Mouse (Mus musculus): Measurements from ENCODE around the gene 1700018B08Rik. TPM values are rescaled to one million over a fixed set of nuclear protein-coding genes. Genes with fewer than 3 reads are reported as not detected.
A peak's percentile ranks its signal among the peaks of the same experiment; 100 is the strongest.

Gene 1700018B08Rik
- not detected for total RNA-seq (2021)
- long read RNA-seq, partial matches to known transcripts: 0 of 5 reads
- long read RNA-seq, other reads (novel, unspliced or antisense): 5 of 5 reads

DNA sequence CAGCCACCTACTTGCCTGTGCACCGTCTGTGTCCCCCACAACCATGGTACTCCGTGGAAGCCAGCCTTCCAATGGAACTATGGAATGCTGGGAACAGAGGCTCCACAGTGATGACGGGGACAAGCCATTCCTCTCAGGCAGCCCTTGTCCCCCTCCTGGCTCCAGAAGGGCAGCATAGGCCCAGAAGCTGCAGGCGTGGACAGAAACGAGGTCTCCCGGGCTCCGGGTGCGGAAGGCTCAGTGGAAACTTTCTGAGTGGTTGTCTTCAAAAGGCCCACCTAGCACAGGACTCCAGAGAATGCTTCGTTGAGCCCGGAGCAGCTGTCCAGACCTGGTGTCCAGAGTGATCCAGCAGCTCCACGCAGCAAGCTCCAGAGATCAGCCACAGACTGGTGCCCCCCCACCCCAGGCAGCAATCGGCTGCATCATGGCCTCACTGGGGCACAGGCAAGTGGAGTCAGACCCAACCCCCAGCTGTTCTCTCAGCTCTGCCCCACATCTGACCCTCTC lies at the start of gene 1700018B08Rik:
Gene 1700018B08Rik (minus strand): TSS at position 45 of the 510 bp plus-strand sequence.
- DNase-seq (ENCODE audit: low spot score in 2 of 2): no peak

DNA sequence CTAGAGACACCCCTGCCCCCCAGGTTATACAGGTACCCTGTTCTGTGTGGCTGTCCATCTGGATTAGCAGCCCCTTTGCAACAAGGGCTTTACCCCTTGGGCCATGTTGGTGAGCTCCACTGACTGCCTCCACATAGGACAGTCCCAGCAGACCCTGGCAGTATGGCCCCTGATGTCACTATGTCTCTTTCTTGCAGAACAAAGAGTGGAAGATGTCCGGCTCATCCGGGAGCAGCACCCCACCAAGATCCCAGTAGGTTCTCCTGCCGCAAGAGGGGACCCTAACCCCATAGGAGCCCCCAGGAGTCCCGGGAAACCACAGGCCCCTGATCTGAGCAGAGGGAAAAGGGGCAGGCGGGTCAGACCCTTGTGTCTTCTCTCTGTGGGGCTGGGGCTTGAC lies 49.2 kb upstream of the 1700018B08Rik start:
- no peak for DNase-seq (ENCODE audit: low spot score in 2 of 2)

DNA sequence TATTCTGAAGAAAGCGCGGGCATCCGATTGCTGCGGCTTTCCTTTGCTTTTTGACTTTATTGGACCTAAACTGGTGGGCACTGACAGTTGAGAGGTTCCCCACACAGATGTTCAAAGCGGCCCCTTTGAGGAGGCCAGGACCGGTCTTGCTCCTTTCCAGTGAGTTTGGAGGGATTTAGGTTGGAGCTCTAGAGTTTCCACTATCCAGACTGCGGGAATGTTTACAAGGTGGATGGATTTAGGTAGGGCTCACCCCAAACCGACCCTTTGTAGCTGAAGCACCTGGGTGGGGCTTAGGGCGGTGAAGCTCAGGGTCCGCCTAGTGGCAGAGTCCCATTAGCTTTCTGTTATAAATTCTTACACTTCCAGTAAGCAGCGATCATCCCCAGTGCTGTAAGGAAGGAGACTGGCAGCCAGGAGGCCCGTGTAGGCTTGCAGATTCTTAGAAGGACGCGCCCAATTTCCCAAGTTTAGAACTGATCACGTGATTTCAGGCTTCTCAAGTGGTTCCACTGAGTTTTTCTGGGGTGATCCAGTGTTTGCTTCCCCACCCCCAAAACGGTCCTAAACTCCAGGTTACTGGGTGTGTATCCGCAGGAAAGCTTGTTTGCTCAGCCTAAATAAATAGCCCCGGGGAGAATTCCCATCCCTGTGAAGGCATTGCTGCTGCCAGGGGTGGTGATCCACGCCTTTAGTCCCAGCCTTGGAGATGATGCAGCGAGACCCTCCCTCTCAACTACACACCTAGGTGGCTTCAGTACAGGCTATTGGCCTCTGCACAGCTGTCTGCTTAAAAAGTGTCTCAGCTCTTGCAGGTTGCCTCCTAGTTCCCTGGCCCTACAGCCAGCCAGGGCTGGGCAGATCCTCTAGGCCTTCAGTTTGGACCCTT lies 47.3 kb upstream of the 1700018B08Rik start:
- DNase-seq (ENCODE audit: low spot score in 2 of 2): peak in 1 of 2 experiments; percentile 44

DNA sequence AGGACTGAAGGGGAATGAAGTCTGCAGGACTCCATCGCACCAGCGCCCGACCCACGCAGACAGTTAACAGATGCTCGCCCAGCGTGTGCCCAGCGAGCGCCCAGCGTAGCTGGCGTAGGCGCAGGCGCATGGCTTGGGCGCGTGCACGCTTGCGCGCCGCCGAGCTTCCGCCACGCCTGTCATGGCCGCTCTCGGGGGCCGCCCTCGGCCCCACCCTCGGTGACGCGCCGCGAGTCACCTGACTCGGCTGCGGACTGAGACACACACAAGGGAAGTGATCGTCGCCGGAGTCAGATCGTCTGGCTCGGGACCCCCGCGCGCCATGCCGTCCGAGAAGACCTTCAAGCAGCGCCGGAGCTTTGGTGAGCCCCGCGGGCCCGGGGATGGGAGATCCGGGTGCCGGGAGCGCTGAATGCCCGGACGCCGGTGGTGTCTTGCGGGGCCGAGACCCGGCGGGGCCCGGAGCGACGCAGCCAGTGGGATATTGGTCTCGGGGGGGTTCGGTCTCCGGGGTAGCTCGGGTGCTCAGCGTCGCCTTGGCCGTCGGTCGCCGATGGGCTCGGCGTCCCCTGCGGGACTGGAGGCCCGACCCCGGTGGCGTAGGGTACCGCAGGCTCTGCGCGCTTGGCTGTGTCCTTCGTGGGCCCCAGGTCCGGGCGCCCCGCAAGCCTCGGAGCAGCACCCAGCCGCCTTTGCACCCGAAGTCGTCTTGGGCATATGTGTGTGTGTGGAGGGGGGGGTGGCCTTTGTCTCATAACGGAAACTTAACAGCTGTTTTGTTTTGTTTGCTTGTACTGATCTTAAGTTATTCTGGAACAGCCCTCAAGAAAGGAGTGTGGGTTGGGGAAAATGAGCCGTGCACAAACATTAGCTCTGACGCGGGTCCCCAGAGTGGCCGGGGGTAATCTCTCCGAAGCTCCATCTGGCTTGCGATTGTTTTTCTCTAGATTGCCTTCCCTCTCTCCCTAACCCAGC lies 46.4 kb upstream of the 1700018B08Rik start, which contains the start of gene Map1lc3b:
Gene Map1lc3b (plus strand): TSS at position 159 of the 975 bp plus-strand sequence.
- peak; percentile 97 to 98 for DNase-seq (ENCODE audit: low spot score in 2 of 2)

DNA sequence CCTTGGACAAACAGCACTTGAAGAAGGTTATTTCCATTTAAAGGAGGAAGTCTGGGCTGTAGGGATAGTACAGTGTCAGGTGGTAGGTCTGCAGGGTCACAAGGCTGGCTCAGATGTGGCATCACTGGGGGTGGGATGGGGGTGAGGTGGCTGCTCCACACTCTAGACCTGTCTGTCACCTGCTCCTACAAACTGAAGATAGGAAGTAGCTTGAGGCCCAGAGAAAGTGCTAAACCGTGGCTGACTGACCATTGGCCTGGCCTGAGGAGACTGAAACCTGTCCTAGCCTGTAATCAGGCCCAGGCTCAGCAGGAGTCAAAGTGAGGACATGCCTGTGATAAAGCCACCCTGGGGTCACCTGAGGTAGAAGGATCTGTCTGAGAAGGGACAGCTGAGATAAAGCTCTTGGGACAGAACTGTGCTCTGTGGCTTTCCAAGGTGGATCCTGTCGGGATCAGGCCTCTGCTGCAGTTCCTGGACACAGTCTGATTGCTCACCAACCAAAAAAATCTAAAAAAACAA lies 45.1 kb upstream of the 1700018B08Rik start:
- no peak for DNase-seq (ENCODE audit: low spot score in 2 of 2)

DNA sequence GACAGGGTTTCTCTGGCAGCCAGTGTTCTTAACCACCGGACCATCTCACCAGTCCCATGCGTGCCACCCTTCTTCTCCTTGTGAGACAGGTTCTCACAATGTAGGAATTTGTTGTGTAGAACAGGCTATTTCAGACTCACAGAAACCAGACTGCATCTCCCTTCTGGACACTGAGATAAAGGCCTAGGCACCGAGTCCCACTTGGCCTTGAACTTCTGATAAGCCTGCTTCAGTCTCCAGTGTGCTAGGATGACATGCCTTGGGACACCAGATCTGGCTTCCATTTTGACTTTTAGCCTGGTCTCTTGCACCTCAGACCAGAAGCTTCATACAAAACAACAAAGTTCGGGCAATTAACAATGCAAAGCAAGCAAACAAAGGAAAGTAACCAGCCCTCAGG lies 44.6 kb upstream of the 1700018B08Rik start:
- no peak for DNase-seq (ENCODE audit: low spot score in 2 of 2)

DNA sequence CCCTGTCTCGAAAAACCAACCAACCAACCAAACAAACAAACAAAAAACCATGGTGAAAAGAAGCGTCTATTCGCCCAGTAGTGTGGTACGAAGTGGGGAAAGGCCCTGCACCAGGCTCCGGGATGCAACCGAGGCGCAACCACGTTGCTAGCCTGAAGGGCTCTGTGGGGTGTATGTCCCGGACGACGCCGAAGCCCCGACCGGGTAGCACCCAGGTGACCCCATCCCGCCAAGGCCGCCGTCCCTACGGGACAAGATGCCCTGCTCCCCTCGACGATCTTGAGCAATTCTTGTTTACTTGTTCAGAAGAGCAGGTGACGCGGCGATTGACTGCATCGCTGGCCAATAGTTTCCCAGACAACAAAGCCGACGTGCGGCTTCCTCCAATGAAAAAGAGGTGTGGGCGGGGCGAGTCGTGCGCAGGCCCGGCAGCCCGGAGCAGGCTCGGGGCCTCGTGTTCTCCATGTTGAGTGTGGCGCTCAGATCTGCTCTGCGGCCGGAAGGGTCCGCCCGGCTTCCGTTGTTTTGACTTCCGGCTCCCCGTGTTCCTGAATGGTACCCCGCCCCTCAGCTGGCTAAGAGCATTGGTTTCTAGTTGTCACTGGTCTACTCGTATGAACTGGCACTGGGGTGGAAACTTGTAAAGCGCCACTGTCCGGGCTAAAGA lies 41.2 kb upstream of the 1700018B08Rik start:
- peak; percentile 99 to 100 for DNase-seq (ENCODE audit: low spot score in 2 of 2)

DNA sequence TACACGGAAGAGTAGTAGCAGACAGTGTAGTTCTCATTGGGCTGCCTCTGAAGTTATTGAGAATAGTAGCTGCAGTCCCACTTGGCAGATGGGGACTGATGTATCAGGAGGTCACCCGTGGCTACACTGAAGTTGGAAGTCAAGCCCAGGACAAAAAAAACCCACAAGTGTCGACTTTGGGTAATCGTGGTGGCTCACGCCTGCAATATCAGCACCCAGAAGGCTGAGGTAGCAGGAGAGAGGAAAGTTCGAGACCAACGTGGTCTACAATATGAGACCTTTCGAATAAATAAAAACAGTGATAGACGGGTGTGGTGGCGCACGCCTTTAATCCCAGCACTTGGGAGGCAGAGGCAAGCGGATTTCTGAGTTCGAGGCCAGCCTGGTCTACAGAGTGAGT lies 40.6 kb upstream of the 1700018B08Rik start:
- DNase-seq (ENCODE audit: low spot score in 2 of 2): no peak

DNA sequence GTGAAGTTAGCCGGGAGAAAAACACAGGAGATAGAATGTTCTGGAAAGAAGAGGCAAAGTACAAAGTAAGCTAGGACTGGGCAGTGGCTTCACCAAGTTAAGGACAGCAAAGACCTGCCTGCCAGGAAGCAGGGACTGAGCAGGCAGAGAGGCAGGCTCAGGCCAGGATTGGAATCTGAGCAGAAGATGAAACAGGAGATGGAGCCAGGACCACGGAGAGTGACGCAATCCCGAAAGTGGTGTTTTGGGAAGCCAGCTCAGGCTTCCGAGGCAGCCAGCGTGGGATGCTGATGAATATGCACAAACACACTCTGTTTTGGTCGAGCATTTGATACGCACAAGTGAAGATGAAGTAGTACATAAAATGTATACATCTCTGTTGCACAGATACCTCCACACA lies 39.5 kb upstream of the 1700018B08Rik start:
- DNase-seq (ENCODE audit: low spot score in 2 of 2): no peak

DNA sequence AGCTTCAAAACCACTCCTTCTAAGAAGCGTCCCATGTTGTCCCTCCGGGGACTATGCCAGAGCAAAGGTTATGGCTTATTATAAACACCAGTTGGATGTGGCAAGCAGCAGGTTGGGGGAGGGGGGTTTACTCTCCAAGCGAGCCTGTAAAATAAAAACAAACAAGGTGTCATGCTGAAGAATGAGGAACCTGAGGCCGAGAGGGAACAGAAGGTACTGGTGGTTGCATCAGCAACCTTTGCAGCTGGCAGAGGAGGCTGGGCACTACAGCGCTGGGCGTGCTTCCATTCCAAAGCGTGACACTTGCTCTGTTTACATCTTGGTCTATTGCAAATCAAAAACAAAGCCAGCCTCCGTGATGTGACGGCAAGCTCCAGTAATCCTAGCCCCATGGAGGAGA lies 36.3 kb upstream of the 1700018B08Rik start:
- no peak for DNase-seq (ENCODE audit: low spot score in 2 of 2)

DNA sequence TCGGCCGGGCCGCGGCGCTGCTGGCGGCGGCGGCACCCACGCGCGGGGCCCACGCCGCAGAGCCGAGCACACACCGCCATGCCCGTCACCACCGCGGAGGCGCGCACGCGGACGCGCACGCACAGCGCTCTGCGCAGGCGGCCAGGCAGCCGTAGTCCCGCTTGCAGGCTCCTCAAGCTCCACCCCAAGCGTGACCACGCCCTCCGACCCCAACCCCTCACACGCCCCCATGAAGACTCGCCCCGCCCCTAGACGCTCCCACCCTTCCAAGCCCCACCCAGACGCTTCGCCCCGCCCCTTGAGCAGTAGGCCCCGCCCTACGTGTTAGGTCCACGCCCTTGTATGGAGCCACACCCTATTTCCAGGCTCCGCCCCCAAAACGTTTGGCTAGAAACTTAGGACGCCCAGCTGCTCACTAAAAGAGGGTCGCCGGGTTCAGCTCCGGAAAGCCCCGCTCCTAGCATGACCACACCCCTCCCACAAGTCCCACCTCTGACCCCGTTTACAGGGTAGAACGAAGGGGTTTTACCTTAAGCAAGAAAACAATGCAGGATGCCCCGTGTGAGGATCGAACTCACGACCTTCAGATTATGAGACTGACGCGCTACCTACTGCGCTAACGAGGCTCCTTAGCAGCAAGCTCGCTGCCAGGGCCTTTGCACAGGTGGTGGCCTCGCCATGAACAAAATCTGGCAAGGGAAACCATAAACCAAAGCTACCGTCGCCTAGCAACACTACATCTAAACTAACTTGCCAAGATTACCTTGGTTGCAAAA lies 34.7 kb upstream of the 1700018B08Rik start, which contains the start of gene Fbxo31:
Gene Fbxo31 (minus strand): TSS at position 131 of the 776 bp plus-strand sequence.
- DNase-seq (ENCODE audit: low spot score in 2 of 2): peak; percentile 91 to 94

DNA sequence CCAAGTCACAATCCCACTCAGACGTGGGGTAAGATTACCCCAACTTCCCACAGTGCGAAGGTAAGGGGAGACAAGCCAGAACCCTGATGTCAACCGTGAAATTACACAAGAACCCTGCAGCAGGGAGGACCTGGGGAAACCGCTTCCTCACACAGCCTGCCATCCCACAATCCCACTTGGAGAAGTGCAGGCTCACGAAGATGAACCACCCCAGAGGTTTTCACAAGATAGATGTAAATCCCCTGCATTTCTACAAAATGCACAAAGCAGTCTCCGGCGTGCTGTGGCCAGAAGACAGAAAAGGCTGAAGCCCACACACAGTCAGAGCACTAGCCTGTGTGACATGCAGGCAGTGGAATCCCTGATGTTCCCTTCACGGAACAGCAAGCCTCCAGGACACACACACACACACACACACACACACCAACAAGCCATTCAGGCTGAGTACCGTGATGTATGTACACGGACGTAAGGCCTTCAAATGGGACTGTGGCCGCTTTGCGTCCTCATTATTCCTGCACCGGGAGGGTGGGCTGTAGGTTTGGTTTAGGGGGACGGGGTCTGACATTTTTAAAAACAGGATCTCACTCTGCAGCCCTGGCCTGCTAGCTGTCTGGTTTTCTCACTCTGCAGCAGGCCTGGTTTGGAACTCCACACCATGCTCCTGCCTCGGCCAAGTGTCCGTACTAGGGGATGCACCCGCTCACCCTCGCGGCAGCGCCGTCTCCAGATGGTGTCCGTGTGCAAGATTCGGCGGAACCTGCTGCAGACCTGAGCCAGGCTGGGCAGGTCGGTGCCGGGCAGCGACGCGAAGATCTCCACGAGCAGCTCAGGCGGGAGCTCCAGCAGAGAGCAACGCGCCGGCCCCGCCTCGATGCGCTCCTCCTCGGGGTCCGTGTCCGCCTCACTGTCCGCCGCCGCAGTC lies 33.9 kb upstream of the 1700018B08Rik start:
- no peak for DNase-seq (ENCODE audit: low spot score in 2 of 2)

DNA sequence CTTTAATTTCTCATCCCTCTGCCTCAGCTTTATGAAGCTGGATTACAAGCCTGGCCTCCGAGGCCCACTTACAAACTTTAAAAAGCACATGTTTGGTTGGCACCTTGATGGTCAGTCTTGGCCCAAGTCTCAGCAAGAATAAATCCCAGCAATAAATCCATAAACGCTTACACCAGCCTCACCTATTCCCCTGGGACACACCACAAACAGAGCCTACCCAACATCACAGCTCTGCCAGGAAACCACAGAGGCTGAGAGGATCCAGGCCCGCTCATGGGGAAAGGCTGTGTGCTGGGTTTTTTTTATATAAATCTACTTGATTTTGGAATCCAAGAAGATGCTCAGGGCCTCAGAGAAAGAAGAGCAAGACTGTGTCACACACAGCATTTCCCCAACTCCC lies 31.5 kb upstream of the 1700018B08Rik start:
- no peak for DNase-seq (ENCODE audit: low spot score in 2 of 2)

DNA sequence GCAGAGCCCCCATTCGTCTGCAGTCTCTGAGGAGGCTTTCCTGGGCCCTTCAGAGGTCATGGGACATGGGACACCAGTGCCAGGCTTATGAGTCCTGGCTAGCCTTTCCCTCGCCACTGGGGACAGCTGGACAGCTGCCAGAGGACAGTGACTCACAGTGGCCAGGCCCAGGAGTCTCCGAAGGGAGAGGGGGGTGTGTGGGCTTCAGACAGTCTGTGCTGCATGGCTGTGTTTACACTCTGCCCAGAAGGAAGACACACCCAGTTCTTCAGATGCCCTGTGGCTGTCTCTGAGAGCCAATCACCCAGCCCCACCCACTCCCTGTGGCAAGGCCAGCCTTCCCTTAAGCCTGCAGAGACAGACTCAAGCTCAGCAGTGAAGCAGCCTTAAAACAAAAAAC lies 29.2 kb upstream of the 1700018B08Rik start:
- DNase-seq (ENCODE audit: low spot score in 2 of 2): no peak

DNA sequence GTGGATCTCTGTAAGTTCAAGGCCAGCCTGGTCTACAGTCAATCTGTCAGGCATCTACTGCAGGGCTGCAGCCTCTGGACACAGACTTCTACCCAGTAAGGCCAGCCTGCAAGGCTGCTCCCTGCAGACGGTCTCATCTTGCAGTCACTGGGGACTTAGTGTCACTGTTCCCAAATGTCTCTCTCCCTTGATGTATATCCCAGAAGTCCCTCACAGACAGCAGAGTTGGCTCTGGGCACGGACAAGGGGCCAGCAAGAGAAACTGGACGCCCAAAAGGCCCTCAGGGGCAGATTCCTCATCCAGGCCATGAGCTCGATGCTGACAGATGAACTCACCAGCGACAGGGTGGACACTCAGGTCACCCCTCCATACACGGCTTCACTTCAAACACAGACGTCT lies 28.0 kb upstream of the 1700018B08Rik start:
- no peak for DNase-seq (ENCODE audit: low spot score in 2 of 2)

DNA sequence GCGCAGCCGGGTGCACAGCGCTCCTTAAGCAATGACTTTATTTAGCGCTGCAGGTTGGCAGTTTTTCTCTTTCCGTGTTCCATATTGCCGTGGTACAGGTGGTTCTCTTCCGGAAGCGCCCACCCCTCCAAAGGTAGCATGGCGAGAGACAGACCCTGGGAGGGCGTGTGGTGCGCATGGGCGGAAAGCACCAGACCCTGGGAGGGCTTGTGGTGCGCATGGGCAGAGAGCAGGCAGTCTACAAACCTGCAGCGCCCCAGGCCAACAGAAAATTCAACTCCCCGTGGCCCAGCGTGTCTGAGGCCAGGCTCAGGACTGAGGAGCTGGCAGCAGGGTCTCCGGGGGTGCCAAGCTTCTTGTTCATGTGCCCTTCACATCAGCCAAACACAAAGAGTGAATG lies 26.7 kb upstream of the 1700018B08Rik start:
- no peak for DNase-seq (ENCODE audit: low spot score in 2 of 2)

DNA sequence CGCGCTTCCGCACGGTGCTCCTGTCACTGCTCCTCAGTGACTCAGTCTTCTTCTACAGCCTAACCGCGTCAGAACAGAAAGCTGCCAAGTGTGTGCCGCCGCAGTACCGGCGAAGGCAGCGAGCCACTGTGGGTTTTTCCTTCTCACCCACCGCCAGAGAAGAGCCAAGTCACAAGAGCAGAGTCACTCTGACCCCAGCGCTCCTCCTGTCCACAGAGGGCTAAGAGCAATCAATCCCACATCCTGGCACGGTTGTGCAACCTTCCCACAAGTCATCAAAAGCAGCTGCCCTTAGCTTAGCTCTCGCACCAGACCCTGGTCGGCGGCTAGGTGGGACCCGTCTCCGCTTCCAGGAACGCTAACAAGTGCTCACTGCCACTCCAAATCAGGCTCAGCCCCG lies 26.2 kb upstream of the 1700018B08Rik start:
- DNase-seq (ENCODE audit: low spot score in 2 of 2): no peak

DNA sequence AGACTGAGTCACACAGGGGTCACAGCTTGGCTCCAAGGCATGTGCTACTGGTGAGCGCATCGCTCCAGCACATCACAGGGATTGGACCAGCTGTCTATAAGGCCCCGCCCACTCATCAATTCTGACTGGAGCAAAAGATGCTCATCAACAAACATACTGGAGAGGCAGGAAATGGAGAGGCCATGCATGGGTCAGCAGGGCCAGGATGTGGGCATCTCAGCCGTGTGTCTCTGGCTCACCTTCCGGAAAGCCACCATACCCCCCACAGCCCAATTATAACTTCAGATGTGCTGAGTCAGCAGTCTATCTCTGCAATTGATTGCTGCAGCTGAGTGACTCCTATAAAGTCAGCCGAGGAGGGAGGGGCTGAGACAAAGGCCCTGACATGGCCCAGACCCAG lies 24.2 kb upstream of the 1700018B08Rik start:
- DNase-seq (ENCODE audit: low spot score in 2 of 2): no peak

DNA sequence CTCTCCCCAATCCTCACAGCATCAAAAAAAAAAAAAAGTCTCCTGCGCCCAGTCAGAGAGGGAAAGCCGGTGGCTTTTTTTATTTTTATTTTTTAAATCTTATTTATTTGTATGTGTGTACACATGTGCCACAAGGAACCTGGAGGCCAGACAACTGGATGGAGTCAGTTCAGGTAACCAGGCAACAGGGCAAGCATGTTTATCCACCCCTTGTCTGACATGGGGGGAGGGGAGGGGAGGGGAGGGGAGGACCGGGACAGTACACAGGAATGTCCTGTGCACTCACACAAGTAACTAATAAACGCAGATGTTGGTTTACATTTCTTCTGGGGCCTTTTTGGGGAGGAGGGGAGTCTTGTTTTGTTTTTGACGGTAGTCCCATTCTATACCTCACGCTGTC lies 19.6 kb upstream of the 1700018B08Rik start:
- DNase-seq (ENCODE audit: low spot score in 2 of 2): no peak

Measured in layer of hippocampus, postnatal 10 days (tissue).